Mouse (Mus musculus): ENCODE data around the gene Enox1.
"Not testable (repeated sequence)": the region's sequence is repeated elsewhere in the genome, so short reads cannot be mapped to it uniquely, and the experiment has no call there.

Gene Enox1

DNA sequence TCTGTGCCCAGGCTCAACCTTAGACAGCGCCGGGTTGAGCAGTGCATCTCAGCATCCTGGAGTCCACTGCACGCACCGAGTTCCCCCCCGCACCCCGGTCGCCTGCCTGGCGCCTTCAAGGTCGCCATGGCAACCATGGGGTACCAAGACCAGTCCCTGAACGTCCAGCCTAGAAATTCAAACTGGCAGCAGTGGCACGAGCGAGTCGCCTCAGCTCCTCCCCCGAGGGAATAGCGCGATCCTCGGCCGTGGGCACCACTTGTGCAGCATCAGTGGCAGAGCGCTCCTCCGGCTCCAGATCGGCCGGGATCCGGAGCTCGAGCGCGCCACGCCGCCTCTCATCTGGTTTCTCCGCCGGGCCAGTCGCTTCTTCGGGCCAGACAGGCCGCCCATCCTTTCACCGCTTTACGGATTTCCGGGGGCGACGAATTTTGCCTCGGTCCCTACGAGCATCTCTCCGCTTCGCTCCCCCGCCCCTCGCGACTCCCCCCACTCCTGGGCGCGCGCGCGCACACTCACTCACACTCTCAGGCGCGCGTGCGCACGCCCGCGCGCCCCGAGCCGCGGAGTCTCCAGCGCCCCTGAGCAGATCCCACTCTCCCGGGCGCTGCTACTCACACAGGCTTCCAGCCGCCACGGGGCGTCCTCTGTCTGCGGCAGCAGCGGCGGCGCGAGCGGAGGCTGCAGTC, at the start of gene Enox1:
Enox1 (plus strand) TSS at position 542 of the 689 bp plus-strand sequence.
- DNase-seq: peak; percentile 82

- DNase-seq: not testable (repeated sequence)
Measured at GRCm38 (mm10) chr14:77110622-77111021, 45.9 kb upstream of the Enox1 start.

DNA sequence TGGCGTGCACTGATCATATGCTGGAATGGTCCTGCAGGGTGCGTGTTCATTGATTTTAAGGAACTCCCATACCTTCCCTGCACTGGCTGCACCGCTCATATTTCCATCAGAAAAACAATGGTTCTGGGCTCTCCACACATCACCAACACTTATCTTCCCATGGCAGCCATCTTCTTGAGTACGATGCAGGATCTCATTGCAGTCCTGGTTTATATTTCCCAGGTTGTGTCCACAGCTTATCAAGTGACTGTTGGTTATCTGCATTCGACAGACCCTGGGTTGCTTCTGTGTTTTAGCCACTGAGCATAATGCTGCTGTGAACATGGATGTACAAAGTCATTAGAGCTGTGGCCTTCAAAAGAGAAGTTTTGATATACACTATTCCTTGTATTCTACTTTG, 26.0 kb upstream of the Enox1 start:
- no peak for DNase-seq

DNA sequence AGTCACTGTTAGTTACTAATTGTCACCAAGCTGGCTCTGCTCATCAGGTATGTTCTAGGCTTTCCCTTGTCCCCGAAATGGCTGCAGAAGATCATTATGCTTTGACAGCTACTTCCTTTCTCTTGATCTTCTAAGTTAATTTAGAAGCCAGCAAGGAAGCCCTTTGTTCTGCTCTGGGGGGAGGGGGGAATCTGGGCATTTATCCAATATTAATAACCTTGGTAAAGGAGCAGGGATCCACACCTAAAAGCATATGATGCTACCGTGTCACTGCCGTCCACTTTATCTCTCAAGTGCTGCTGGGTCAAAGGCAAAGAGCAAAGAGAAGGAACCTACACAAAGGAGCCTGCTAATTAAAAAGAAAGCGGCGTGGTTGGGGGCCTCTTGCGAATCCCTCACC, 19.6 kb upstream of the Enox1 start:
- DNase-seq: no peak

DNA sequence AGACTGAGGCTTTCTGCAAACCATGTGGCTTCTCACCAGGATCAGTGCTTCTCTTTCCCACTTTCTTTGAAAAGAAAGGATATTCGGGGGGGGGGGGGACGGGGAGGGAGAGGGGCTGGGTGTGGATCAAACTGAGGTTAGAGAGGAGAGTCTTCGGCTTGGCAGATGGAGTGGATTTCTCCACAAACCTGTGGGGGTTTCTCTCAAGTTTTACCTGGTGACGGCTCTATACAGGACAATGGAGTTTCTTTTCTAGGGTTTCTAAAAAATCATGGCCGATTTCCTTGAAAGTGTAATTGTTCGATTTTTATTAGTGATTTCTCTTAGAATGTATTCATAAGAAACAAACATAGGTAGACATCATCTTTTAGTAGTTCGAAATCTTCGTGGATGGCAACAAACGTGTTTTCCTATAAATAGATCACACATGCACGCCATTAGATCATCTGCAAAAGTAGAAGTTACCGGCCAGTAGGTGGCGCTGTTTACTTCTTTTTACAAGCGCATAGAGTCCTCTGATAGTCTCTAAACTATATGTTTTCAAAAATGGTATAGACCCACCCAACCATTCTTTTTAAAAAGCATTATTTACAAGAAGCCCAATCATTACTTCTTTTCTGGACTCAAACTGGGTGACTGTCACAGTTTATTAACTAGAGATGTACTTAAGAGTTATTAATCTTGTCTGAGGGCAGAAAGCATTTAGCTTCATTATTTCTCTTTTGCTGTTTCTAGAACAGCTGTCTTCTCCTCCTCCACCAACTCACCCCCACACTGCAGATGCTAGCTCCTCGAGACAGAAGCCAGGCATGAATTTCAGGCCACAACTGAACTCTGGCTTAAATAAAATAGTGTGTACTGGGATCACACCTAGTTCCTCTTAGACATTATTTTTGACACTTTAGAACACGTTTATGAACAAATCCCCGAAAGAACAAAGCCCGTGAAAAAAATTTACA, 15.0 kb upstream of the Enox1 start:
- DNase-seq: peak; percentile 83

DNA sequence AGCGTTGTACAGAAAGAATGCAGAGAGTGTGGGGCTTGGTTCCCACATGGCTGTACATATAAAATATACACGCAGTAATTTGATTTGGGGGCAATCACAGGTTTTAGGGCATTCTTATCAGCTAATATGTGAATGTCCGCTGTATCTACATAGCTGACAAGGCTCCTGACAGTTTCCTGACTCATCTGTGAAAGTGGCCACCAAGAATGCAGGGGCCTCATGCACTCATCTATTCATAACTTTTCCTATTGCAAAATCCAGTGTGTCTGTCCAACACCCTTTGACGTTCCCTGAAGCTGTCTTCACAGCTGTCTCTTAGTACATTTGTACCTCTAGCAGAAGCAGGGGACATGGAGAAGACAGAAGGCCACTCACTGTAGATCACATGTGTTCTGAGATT, 11.5 kb upstream of the Enox1 start:
- DNase-seq: no peak

DNA sequence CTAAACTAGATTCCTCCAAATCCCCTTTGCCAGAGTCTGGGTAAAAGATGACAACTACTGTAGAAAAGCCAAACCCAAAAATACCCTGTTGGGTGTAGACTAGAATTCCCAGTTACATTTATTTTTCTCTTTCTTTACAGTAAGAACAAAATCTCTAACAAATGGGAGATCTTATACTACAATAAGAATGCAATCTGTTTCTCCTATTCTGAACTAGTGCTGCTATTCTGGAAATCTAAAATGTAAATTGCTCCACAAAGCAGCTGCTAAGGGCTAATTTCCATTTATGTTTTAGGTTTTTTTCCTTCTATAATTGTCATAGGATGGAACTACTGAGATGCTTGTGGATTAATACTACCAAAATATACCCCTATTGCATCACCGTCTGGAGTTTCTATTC, 8.9 kb upstream of the Enox1 start:
- no peak for DNase-seq

GRCm38 (mm10) chr14:77150556-77150955, 6.0 kb upstream of the Enox1 start:
- no peak for DNase-seq

DNA sequence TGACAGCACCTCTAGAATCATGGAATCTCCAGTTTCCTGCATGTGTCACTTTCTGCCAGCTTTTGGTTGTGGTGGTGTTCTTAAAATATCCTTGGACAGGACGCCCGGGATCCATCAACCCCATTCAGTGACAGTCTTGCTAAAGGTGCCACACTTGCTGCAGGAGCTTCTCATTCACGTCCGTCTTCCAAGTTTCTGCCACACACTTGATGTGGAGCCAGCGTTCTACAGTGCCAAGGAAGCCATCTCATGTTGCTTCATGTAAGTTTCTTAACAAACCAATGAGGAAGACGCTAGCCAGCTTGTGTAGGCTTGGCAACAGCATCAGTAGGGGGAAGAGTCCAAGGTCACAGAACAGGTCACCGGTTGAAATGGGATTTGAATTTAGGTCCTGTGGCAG, 5.1 kb upstream of the Enox1 start:
- DNase-seq: no peak

DNA sequence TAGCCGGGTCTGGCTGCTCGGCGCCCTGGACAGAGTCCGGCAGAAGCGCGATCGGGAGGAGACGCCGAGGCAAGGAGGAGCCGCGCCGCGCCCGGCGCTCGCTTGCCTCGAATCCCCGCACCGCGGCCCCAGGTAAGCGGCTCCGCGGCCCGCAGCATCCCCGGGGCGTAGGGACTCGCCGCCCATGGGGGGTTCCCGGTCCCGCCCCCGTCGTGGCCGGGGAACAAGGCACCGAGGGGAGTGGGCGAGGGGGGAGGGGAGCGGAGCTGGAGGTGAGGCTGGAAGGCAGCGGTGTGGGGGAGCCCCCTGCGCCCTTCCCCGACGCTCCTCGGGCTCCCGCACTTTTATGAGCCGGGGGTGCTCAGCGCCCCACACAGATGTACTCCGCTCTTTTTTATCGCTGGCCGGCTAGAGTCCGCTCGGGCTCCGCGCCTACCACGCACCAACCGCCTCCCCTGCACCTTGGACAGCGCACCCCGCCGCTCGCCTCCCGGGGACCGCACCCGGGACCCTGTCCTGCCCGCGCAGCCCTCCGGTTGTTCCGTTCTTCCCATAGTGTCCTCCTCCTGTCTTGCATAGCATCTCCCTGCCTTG, 445 bp downstream of the Enox1 start:
- DNase-seq: no peak

- DNase-seq: peak; percentile 93
Measured at GRCm38 (mm10) chr14:77157505-77157911, 945 bp downstream of the Enox1 start.

DNA sequence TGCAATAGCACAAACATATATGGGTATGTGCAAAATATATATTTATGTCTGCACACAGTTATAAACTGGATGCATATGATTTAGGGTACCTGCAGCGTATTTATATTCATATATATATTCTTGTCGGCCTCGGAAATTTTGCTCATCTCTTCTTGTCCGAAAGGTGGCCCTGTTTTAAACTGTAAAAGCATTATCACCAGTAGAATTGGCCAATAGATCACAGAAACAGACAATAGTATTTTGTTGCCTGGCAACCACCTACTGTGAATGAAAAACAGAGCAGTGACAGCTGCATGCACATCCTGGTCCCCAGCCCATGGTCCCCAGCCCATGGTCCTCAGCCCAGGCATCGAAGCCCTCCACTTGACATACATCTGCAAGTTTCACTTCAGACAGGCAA, 2.8 kb downstream of the Enox1 start:
- no peak for DNase-seq

DNA sequence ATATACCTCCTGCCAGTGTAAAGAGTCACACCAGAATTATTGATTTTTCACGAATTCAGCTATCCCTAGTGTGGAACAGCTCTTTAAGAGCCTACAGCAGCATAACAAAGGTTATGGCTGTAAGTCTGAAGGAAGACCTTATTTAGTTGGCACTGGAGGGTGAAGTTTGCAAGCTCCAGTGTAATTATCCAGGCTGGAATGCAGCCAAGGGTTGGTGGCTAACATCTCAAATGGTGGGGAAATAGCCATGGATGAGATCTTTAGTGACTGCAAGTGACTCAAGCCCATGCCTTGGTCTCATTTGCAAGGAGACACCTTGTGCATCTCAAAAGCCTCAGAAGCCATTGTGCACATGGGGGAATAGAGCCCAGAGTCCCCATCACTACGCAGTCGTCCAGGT, 5.9 kb downstream of the Enox1 start:
- DNase-seq: no peak

GRCm38 (mm10) chr14:77164396-77164795, 7.8 kb downstream of the Enox1 start:
- DNase-seq: no peak

- no peak for DNase-seq
Measured at GRCm38 (mm10) chr14:77168161-77168560, 11.6 kb downstream of the Enox1 start.

DNA sequence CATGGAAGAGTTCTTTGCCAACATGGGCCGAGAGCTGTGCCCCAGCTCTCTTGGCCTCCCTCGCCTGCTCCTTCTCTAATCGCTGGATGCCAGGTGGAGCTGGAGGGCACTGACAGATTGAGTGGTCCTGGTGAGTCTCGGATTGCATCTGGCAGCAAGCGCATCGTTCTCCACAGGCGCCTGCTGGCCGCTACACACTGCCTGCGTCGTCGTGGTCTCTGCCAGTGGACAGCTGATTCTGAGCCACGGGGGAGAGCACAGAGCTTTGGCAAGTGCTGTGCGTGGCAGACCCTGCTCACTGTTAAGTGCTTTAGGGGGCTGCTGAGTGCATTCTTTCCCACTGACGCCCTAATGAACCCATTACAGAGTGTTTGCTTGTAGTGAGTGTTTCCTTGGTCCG, 17.9 kb downstream of the Enox1 start:
- peak; percentile 82 for DNase-seq

GRCm38 (mm10) chr14:77174931-77175330, 18.4 kb downstream of the Enox1 start:
- DNase-seq: no peak

- no peak for DNase-seq
Measured at GRCm38 (mm10) chr14:77180241-77180640, 23.7 kb downstream of the Enox1 start.

GRCm38 (mm10) chr14:77180753-77181374, 24.3 kb downstream of the Enox1 start:
- no peak for DNase-seq

DNA sequence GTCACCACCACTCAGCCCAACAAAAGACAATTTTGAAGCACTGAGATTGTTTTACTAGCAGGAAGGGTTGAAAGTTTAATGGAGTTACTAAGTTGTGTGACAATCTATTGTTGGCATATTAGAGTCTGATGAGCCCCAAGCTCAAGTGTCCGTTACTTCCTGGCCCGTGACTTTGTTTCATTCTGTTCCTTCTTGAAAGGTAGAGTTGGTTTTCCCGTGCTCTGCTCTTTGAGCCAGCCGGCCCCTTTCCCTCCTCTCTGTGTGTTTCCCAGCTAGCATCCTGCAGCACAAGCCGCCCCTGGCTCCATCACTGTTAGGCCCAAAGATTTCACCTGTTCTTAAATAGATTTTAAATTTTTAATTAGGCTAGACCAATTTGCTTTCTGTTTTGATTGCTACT, 26.9 kb downstream of the Enox1 start:
- no peak for DNase-seq

DNA sequence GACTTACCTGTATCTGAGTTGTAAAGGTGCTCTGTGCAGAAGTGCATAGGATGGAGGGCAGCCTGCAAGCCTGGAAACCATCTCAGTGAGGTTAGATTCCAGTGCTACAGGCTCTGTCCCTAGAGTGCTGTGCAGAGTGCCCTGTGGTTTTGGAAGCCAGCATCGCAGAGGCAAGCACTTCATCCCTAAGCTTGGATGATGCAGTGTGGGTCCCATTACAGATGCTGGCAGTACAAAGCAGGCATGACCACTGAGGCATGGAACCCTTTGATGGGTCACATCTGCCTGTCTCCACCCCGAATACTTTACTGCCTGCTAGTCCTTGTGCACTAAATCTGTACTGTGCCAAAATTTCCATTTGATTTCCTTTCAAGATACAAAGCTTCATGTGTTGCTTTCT, 33.6 kb downstream of the Enox1 start:
- DNase-seq: no peak

- no peak for DNase-seq
Measured at GRCm38 (mm10) chr14:77195314-77196020, 38.9 kb downstream of the Enox1 start.

DNA sequence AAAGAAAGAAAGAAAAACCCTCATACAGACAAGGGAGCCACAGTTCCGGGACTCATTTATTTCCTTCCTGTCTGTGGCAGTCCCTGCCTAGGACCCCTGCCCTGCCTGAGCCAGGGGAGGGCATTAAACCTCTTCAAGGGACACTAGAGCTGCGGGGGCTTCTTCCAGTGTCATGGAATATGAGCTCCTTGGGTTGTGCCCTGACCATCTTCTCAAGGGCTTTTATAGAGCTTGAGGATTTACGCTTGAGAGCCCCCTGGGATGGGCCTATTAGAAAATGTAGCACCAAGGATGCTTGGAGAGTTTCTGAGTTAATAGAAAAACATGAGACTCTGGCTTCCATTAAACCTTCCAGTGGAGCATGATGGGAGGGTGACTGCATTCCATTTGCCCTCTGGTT, 39.7 kb downstream of the Enox1 start:
- DNase-seq: no peak
